Mouse (Mus musculus) forebrain, embryonic 14.5 days (tissue): ENCODE results near the gene Csmd2. TPM values are rescaled to one million over a fixed set of nuclear protein-coding genes. Genes with fewer than 3 reads are reported as not detected.

Experiments
- ATAC-seq: fragments of 200-750 bp; cut with Nextera tagmentation; 2 replicates; pipeline ENCODE4 v1.8.0; 2017; ENCODE audit warnings: mild to moderate bottlenecking, moderate library complexity
- DNase-seq: peaks from one replicate; pipeline ENCODE4 v3.0.0-alpha.2; 2015; ENCODE audit warnings: low spot score
- H3K27ac ChIP-seq: fragments of 300-500 bp; sonication (generic); 2 replicates; pipeline ENCODE4 v1.5.1; 2014; ENCODE audit warnings: low read depth, mild to moderate bottlenecking, control low read depth, low read length, moderate library complexity
- H3K27me3 ChIP-seq: fragments of 300-500 bp; sonication (generic); replicated peaks from 2 replicates; pipeline ENCODE4 v1.6.1; 2014; ENCODE audit warnings: low read length, control low read depth, mixed read lengths; ENCODE audit not compliant: control insufficient read depth, insufficient read depth
- H3K36me3 ChIP-seq: fragments of 300-500 bp; sonication (generic); 2 replicates; pipeline ENCODE4 v1.6.1; 2014; ENCODE audit warnings: low read length, control low read depth; ENCODE audit not compliant: control insufficient read depth, insufficient read depth
- H3K4me1 ChIP-seq: fragments of 300-500 bp; sonication (generic); 2 replicates; pipeline ENCODE4 v1.6.1; 2014; ENCODE audit warnings: antibody characterized with exemption, low read length, control low read depth; ENCODE audit not compliant: control insufficient read depth, insufficient read depth
- H3K4me2 ChIP-seq: fragments of 300-500 bp; sonication (generic); 2 replicates; pipeline ENCODE4 v1.6.1; 2014; ENCODE audit warnings: mild to moderate bottlenecking, control low read depth, low read length
- H3K4me3 ChIP-seq: fragments of 300-500 bp; sonication (generic); 2 replicates; pipeline ENCODE4 v1.5.1; 2014; ENCODE audit warnings: low read depth, low read length, control low read depth
- H3K9ac ChIP-seq: fragments of 300-500 bp; sonication (generic); 2 replicates; pipeline ENCODE4 v1.6.1; 2014; ENCODE audit warnings: mild to moderate bottlenecking, low read length, control low read depth, moderate library complexity
- H3K9me3 ChIP-seq: fragments of 300-500 bp; sonication (generic); replicated peaks from 2 replicates; pipeline ENCODE4 v1.6.1; 2016; ENCODE audit warnings: low read length, control low read depth, mixed read lengths; ENCODE audit not compliant: control insufficient read depth
- WGBS: fragments of 180-500 bp; shearing (Covaris S2); extraction: QIAGEN DNeasy Blood & Tissue Kit; methylation state at CpG from one replicate; pipeline ENCODE4 v1.1.7; 2014; 5-methylcytosine and 5-hydroxymethylcytosine counted together
- polyA plus RNA-seq: library from polyadenylated mRNA; unstranded; fragments of >200 nt; fragmentation: Nextera tagmentation; extraction: Ambion mirVana; gene quantifications from 2 replicates; pipeline ENCODE4 v1.2.1, GENCODE M21; 2014

Csmd2 gene
- polyA plus RNA-seq, 1 experiment from 2014 or later = 3.2 TPM

DNA sequence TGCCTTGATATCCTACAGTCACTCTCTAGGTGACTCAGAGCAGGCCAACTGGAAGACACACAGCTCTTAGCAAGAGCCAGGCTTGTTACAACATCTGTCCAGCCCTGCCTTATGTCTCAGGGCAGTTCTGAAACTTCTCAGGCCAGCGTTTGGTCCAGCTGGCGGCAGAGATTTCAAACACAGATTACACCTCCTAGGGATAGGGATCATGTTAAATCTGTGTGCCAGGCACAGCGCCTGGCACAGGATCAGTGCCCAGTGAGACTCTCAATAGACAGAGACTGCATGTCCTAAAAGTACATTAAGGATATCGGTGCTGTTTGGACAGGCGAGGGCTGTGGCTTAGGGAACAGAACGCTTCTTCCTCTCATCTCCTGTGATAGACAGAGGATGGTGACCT, 385.5 kb downstream of the Csmd2 start:
- WGBS = 93% methylated on average over 6 of the region's 6 CpGs
- Histone ChIP-seq H3K4me2 (no peak overlapping the region), H3K9ac (no peak overlapping the region), H3K27ac (no peak overlapping the region), H3K4me3 (no peak overlapping the region), H3K4me1 (no peaks in the 10 kb centered on the region), H3K36me3 (0 out of 2 replicates have a peak, but pooled peaks cover 4% of the 10 kb centered on the region), H3K27me3 (no peaks in the 10 kb centered on the region), H3K9me3 (no peaks in the 10 kb centered on the region)
- ATAC-seq (no peak), DNase-seq (no peak)

DNA sequence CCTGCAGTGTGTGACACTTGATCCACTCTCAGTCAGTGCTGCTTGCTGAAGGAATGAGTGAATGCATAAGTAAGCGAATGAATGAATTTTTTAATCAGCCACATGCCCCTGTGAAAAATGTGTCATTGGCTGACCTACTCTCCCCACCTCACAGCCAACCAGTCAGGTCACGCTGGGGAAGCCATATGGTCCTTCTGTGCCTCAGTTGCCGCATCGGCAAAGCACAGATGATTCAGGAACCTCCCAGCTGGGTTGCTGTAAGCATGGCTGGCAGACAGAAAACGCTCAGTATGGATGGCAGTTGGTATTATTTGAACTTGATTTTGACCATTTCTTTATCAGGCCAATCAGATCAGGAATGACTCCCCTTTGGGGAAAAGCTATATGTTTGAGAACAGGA, 386.4 kb downstream of the Csmd2 start:
- Histone ChIP-seq H3K4me2 (no peak overlapping the region), H3K36me3 (0 out of 2 replicates have a peak, but pooled peaks cover 2% of the 10 kb centered on the region), H3K4me3 (no peak overlapping the region), H3K27me3 (no peaks in the 10 kb centered on the region), H3K9me3 (no peaks in the 10 kb centered on the region), H3K9ac (no peak overlapping the region), H3K4me1 (no peaks in the 10 kb centered on the region), H3K27ac (no peak overlapping the region)
- WGBS = 86% methylated on average over 5 of the region's 5 CpGs
- DNase-seq (no peak), ATAC-seq (no peak)

DNA sequence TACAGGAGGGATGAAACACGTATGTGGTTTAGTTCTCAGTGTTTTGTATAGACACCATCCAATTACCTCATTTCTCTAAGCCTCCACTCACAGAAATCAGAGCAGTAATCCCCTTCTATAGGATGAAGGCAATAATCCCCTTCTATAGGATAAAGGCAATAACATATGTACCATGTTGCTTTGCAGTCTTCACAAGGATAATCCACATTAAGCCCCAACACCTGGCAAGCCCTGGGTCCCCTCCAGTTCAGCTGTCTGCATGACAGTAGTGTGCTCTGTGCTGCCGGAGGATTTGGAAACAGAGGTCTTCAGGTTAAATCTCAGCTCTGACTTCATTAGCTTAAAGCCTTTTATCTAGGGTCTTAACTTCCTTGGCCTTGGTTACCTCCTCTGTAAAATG, 391.3 kb downstream of the Csmd2 start:
- DNase-seq (no peak), ATAC-seq (no peak)
- no peaks in the 10 kb centered on the region for H3K9me3 ChIP-seq
- no peak overlapping the region for H3K4me2 ChIP-seq
- H3K36me3 ChIP-seq = 0 out of 2 replicates have a peak, but pooled peaks cover 5% of the 10 kb centered on the region
- H3K27ac ChIP-seq = no peak overlapping the region
- no peak overlapping the region for H3K9ac ChIP-seq
- H3K4me1 ChIP-seq = no peaks in the 10 kb centered on the region
- no peak overlapping the region for H3K4me3 ChIP-seq
- H3K27me3 ChIP-seq = no peaks in the 10 kb centered on the region
- 42% methylated on average over 2 of the region's 2 CpGs for WGBS

DNA sequence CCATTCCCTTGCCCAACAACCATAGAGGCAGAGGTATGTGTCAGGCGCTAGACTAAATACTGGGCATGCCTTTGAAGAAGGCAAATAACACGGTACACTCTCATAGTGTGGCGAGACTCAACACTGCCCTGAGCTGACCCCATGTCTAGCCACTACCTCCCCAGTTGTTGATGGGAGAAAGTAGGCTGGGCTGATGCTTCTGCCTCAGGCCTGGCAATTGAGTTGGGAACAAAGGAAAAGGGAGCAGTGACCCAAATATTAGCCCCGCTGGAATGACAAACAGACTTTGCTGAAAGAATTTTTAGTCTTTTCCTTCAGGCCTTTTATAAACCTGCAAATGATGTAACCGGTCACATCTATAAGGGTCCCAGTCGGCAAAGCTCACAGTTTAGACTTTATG, 393.7 kb downstream of the Csmd2 start:
- H3K4me1 ChIP-seq = no peaks in the 10 kb centered on the region
- 82% methylated on average over 6 of the region's 6 CpGs for whole genome bisulfite sequencing

DNA sequence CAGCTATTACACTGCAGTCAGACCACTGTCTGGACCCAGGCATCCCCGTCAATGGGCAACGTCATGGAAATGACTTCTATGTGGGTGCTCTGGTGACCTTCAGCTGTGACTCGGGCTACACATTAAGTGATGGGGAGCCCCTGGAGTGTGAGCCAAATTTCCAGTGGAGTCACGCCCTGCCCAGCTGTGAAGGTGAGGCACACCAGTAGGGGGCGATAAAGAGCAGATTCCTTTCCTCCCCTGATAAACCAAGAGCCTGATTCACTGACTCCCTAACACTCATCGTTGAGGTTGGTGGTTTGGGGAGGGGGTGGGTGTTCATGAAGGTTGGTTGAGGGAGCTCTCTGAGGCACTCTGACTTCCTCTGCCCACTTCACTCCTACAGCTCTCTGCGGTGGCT, 396.1 kb downstream of the Csmd2 start:
- H3K27me3 ChIP-seq = no peaks in the 10 kb centered on the region
- H3K36me3 ChIP-seq = 0 out of 2 replicates have a peak, but pooled peaks cover 5% of the 10 kb centered on the region
- 95% methylated on average over 7 of the region's 7 CpGs for WGBS
- ATAC-seq (no peak), DNase-seq (no peak)
- H3K4me2 ChIP-seq = no peak overlapping the region
- no peaks in the 10 kb centered on the region for H3K9me3 ChIP-seq
- no peak overlapping the region for H3K27ac ChIP-seq
- no peak overlapping the region for H3K9ac ChIP-seq
- H3K4me1 ChIP-seq = no peaks in the 10 kb centered on the region
- H3K4me3 ChIP-seq = no peak overlapping the region

More for the DNA sequence above, 393.7 kb downstream of the Csmd2 start:
- no peak for ATAC-seq
- Histone ChIP-seq H3K9ac (no peak overlapping the region), H3K36me3 (0 out of 2 replicates have a peak, but pooled peaks cover 5% of the 10 kb centered on the region), H3K9me3 (no peaks in the 10 kb centered on the region), H3K27me3 (no peaks in the 10 kb centered on the region), H3K4me3 (no peak overlapping the region), H3K27ac (no peak overlapping the region), H3K4me2 (no peak overlapping the region)
- DNase-seq = no peak

DNA sequence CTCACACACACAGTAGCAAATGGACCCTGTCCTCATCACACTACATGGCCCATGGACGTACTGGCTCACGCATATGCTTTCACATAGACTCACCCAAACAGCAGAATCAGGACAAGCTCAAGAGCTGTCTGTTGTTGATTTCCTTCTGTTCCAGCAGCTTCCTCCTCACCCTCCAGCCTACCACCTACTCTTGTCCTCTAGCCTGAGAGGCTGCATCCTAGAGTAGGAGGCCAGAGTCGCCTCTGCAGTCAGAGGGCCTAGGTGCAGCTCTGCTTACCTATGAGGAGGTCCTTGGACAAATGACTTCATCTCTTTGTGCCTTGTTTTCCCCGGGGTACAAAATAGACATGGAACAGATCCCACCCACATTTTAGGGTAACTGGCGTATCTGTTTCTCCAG, 403.8 kb downstream of the Csmd2 start:
- no peaks in the 10 kb centered on the region for H3K9me3 ChIP-seq
- H3K4me2 ChIP-seq = no peak overlapping the region
- no peaks in the 10 kb centered on the region for H3K4me1 ChIP-seq
- no peak overlapping the region for H3K9ac ChIP-seq
- H3K27ac ChIP-seq = no peak overlapping the region
- 0 out of 2 replicates have a peak, but pooled peaks cover 2% of the 10 kb centered on the region for H3K36me3 ChIP-seq
- DNase-seq = no peak
- no peak overlapping the region for H3K4me3 ChIP-seq
- ATAC-seq = no peak
- WGBS = 89% methylated on average over 5 of the region's 5 CpGs
- H3K27me3 ChIP-seq = no peaks in the 10 kb centered on the region

DNA sequence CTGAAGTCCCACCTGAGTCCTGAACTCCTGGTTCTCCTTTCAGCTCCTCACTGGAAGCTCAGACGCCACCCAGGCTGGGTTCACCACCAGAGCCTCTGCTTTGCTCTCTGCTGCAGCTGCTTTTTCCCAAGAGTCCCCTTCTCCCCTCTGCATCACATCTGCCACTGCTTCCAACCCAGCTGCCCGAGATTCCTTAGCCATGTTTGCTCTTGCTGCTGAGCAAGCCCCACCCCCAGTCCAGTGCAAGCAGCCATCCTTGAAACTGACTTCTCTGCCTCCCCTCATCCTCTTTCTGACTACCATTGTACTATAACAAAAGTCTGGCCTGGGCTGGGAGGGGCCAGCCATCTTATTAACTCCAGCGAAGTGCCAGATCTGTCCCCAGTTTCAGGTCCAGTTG, 404.6 kb downstream of the Csmd2 start:
- Histone ChIP-seq H3K9me3 (no peaks in the 10 kb centered on the region), H3K36me3 (0 out of 2 replicates have a peak, but pooled peaks cover 3% of the 10 kb centered on the region), H3K4me3 (no peak overlapping the region), H3K27me3 (no peaks in the 10 kb centered on the region), H3K9ac (no peak overlapping the region), H3K27ac (no peak overlapping the region), H3K4me1 (no peaks in the 10 kb centered on the region), H3K4me2 (no peak overlapping the region)
- WGBS = 21% methylated on average over 3 of the region's 3 CpGs
- no peak for ATAC-seq
- DNase-seq = no peak

DNA sequence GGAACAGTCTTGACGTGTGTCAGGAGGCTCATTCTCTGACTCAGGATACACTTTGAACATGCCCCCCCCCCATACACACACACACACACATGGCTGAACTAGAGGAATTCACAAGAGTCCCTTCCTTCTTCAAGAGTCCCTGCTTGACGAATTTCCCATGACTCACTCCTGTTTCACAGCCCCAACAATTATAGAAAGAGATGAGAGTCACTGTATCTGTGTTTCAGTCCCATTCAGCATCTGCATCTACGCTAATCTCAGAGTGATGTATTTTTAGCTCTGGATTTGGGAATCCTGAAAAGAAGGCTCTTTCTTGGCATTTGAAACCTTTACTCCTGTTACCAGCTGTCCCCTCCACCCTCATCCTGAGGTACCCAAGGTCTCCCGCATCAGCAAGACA, 406.2 kb downstream of the Csmd2 start:
- Histone ChIP-seq H3K27ac (no peak overlapping the region), H3K36me3 (0 out of 2 replicates have a peak, but pooled peaks cover 3% of the 10 kb centered on the region), H3K4me2 (no peak overlapping the region), H3K4me1 (no peaks in the 10 kb centered on the region), H3K9ac (no peak overlapping the region), H3K4me3 (no peak overlapping the region), H3K27me3 (no peaks in the 10 kb centered on the region), H3K9me3 (no peaks in the 10 kb centered on the region)
- DNase-seq (no peak), ATAC-seq (no peak)
- WGBS = 85% methylated on average over 4 of the region's 4 CpGs

DNA sequence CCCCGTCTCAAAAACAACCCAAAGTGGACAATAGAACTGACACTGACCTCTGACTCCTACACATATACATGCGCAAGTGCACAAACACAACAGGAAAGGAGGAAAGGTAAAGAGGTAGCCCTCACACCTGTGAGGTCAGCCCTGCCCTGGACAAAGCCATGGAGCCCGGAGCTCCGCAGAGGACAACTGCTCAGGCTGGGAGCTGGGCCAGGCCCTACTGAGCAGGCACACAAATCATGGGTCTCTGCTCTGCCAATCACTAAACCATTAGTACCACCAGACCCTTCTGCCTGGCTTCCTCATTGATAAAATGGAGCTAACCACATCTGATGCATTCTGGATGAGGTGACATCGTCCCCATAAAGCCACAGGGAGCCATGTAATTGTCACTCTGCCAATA, 409.0 kb downstream of the Csmd2 start:
- Histone ChIP-seq H3K4me3 (no peak overlapping the region), H3K9ac (no peak overlapping the region), H3K27ac (no peak overlapping the region), H3K27me3 (no peaks in the 10 kb centered on the region), H3K36me3 (0 out of 2 replicates have a peak, but pooled peaks cover 3% of the 10 kb centered on the region), H3K4me2 (no peak overlapping the region), H3K4me1 (0 out of 2 replicates have a peak, but pooled peaks cover 2% of the 10 kb centered on the region), H3K9me3 (no peaks in the 10 kb centered on the region)
- WGBS = 85% methylated on average over 5 of the region's 5 CpGs
- ATAC-seq = no peak
- DNase-seq = no peak
